Mouse (Mus musculus): ENCODE data around the gene Cdc123.
"Not testable (repeated sequence)": the region's sequence is repeated elsewhere in the genome, so short reads cannot be mapped to it uniquely, and the experiment has no call there.

Gene Cdc123

DNA sequence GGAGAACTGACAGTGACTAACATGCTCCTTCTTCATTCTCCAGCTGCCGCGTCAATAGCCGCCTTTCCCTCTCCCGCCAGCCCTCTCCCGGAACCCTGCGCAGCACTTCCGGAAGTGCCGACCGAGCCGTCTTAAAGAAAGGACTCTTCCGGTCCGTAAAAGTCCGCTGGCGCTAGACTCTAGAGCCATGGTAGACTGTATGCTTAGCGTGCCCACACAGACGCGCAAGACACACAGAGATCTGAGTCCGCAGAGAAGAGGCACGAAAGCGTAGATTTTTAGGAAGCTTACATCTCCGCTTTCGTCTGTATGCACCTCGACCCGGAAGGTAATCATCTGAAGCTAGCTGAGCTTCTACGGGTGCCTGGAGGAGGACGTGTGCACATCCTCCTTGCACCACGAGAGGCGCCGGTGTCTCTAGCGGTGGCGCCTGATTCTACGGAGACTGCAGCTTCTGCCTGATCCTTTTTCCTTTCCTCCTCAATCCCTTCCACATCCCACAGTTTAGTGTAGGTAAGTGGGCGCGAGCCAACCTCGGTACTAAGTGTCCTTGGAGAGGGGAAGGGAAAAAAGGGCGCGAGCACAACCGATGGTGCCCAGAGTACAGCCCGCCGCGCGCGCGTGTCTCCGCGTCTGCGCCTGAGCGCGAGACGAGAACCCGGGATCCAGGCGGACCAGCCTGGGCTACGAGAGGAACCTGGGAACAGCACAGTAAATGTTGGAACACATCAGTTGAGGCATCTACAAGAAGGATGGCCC, at the start of gene Cdc123, which contains the start of gene Nudt5:
TSS of gene Cdc123 (minus strand) at position 292 of the 759 bp plus-strand sequence.
TSS of gene Nudt5 (plus strand) at position 147 of the 759 bp plus-strand sequence.
- peak; percentile 89 to 91 for DNase-seq

DNA sequence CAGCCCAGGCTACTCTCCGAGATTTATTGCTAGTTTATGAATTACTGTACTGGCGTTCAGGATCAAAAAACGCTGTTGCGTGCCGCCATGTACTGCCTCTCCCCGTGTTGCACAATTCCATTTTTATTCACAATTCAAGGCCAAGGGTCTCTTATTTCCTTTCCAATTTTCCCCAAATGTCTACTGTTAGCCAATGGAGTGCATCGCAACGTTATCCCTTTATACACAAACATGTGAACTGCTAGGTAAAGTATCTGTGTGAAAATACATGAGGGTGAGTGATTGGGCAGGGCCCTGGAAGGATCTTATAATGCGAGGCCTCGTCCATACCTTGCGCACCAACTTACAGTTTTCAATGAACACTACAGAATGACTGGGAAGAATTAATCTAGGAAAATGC, 49.3 kb upstream of the Cdc123 start:
- DNase-seq, result peak in 1 of 2 experiments; percentile 4

DNA sequence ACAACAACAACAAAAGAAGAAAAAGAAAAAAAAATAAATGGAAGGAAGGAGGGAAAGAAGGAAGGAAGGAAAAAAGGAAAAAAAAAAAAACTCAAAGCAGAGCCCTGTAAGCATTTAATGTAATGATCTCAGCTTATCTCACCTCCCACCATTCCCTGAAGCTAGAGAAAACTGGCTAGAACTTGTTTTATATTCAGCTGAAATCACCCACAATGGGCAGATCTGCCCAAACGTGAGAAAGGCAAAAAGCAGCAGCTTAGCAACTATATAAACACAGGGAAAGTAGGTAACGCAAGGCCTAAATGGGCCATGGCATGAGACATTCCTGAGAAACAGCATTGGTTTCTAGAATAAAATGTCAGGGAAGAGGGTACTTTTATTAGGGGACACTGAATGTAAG, 44.4 kb upstream of the Cdc123 start:
- no peak for DNase-seq

DNA sequence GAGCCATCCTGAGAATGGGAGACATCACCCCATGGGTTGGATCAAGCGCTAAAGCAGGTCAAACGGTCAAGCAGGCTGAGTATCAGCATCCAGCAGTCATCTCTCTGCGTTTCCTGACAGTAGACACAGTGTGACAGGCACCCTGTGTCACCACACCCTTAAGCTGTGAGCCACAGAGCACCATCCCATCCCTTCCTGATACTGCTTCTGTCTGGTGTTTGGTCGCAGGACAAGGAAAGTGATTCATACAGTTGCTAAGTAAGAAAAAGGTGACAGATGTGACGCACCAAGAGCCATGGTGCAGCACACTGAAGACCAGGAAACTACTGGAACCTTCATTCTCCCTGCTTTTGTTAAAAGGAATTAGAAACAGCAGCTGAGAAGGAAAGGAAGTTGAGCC, 43.9 kb upstream of the Cdc123 start:
- no peak for DNase-seq

DNA sequence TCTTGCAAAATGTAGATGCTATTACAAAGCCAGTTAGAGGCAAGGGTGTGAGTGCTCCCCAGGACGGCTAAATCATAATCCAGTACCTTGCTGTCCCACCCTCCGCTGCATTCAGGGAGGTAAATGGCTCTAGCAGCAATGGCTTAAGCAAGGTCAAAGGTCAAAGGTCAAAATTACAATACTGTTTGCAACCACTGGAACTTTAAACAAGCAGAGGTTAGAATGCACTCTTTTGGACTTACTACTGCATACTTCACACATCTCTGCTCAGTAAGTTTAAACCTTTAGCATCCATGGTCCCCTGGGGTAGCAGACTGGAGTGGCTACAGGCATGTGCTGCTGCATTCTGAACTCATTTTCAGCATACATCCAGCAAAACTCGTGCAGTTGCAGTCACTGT, 32.5 kb upstream of the Cdc123 start:
- no peak for DNase-seq

DNA sequence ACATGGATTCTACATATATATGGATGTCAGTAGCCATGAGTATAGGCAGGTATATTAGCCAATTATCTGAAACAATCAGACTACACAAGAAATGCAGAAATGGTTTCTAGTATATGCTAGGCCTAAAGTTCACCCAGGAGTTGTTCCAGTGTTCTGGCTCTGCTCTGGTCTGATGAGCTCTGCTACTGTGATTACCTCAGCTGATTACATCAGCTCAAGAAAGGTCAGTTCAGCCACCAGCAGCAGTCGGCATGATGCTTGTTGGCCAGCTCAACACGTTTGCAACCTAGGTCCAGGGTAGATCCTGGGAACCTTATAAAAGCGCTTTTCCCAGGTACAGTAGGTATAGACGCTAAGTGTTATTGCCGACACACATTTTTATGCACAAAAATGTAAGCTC, 24.8 kb upstream of the Cdc123 start:
- no peak for DNase-seq

DNA sequence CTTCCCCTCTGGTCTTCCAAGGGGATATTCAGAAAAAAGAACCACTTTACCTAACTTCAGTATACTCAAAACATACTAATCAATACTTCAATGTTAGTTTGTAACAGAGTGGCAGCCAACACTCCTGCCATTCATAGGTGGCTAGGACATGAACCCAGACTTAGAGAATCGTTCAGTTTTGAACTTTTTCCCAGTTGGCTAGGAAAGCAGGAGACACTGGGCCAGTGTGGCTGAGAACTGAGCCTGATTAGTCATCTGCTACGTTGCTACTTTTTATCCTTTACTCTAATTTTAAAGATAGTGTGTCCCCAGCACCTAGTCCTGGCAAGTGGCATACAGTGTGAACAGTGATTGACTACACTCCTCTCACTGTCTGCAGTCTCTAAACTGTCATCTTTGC, 22.7 kb upstream of the Cdc123 start:
- DNase-seq, result no peak

DNA sequence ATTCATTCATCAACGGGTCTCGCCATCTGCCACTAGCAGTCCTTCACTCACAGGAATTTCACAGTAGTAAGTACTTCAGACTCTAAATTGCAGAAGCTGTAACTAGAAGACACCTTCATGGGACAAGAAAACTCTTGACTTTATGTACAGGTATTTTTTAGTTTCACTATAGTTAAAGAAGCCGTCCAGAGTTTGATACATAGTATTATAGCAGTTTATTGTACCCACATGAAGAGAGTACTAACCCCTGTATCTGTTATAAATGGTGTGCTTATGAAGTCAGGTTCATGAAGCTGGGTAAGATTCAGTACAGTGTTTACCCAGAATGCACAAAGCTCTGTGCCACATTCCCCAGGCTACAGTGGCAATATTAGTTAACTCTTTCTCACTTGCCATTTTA, 17.9 kb upstream of the Cdc123 start, which contains the start of gene Gm13199:
TSS of gene Gm13199 (minus strand) at position 101 of the 400 bp plus-strand sequence.
- DNase-seq, result no peak

DNA sequence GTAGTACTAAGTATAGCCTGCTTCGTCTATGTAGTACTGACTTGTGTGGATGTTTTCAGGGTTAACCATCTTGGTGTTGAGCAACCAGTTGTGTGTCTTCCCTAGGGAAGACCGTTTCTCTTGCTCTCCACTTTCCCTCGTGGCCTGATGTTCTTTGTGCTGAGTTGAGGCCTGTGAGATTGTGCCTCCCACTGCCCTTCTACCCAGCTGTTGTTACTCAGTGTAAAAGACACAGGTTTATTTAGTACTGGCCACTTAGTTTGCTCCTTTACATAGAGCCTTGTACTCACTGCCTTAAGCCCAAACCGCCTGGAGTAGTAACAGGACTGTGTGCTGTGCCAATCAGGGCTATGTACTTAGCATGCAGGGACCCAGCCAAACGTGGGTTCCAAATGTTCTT, 6.9 kb upstream of the Cdc123 start:
- DNase-seq, result no peak

DNA sequence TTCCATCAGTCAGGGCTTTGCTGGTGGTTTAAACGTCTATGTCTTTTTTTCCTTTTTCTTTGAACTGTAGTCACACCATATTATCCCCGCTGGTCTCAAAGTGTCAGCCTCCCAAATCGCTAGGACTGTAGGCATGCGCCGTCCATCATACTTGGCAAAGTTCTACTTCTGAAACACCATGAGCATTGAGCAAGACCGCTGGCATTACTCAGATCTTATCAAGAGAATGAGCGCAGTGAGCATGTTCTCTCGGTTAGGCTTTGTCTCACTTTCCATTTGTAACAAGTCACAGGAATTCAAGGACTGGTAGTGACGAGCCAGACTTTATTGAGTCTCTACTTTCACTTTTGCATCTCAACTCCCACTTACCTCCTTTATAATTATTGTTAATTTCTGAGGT, 6.2 kb upstream of the Cdc123 start:
- DNase-seq, result peak in 1 of 2 experiments; percentile 20

DNA sequence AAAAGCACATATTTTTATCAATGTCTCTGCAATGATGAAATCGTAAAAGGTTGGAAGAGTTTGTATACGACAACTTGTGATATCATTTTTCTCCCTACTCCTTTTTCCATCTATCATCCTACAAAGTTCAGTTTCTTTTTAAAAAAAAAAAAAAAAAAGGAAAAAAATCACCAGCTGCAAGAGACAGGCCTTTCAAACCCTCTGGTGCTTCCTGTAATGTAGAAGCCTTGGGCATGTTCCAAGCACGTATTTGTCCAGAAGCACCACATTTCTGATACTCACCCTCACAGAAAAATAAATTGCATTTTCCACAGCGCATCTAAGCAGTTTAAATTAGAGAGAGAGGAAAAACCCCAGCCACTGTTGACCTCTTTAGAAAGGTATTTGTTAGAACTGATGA, 862 bp upstream of the Cdc123 start:
- no peak for DNase-seq

DNA sequence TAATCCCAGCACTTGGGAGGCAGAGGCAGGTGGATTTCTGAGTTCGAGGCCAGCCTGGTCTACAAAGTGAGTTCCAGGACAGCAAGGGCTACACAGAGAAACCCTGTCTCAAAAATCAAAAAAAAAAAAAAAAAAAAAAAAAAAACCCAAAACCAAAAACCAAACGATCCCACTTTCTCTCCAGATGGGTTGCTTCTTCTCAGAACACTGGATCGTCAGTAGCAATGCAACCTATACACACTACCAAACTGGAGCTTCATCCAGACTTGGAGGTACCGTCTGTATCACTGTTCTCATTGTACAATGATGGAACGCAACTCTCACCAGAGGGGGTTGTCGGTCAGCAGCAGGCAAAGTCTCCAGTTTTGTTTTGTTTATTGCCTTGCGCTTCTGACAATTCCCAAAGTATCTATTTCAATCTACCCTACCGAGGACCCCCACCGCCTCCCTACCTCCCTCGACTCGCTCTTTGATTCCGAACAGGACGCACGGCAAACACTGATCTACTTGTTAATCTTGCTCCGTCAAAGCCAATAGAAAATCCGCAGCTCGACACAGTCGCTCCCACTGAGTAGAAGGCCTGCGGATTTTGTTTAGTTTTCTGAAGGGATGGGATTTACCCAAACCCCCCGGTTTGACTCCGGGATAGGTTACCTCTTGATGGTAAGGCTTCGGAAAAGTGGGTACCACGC, 637 bp downstream of the Cdc123 start:
- DNase-seq, result no peak

DNA sequence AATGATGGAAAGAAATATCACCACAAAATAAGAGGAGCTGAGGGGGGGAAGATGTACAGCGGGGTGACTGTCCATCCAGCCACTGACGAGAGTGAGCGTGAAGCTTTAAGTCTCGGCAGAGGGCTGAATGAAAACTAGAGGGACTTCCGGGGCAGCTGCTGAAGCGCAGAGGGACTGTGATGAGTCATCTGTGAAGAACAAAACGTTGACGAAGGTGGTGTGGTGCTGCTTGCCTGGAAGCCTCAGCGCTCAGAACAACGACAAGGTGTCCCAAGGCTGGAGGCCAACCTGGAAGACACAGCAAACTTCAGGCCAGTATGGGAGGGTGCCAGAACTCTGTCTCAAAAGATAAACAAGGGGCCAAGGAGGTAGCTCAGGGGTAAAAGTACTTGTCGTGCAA, 4.1 kb downstream of the Cdc123 start:
- DNase-seq, result no peak

DNA sequence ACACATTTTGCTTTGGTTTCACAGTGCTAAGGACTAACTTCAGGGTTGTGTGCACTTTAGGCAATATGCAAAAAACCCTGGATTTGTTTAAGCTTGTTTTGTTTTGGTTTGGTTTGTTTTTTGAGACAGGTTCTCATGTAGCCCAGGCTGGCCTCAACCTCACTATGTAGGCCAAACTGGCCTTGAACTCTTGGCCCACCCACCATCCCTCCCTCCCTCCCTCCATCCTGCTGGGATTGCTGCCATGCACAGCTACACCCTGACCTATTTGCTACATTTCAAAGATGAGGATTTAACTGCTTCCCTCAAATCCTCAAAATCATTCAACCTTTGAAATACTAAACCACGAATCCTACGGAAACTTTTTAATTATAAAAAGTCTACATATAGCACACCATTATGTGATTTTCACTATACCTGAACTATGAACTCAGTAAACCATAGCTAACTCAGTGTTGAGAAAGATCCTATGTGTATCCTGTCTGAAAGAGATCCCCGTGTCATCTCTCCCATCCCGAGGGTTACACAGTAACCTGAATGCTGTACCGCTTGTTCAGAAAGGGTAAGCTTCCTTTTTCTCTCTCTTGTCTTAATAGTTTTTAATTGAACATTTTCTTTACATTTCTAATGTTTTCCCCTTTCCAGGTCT, 19.6 kb downstream of the Cdc123 start:
- DNase-seq, result no peak

DNA sequence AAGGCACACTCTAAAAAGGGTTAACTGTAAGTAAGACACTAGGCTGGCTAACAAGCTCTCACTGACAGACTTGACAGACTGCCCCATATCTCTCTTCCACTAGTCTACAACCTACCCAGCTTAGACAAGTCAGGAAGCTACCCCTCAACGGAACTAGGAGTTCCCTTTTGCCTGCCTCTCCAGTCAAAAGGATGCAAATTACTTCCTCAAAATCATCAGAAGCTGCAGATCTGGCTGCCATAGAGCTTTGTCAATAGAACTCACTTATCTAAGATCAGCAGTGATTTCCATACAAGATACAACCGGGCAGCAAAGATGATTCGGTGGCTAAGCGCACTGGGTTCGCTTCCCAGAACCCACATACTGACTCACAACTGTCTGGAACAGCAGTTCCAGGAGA, 20.3 kb downstream of the Cdc123 start:
- DNase-seq, result no peak

DNA sequence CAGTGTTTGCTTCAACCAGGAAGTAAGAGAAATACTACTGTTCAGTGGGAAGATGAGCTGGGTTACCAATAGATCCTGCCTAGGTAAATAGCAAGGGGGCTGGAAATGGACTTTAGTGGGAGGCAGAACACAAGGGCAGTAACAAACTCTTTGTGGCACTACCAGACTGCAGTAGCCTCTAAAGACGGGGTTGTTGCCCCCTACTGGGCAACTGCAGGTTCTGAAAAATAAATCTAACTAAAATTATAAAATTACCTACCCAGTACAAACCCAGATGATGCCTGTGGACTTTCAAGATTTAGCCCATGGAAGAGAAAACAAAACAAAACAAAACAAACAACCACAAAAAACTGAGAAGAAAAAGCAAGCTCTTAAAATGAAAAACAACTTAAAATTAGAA, 20.8 kb downstream of the Cdc123 start:
- DNase-seq, result no peak

DNA sequence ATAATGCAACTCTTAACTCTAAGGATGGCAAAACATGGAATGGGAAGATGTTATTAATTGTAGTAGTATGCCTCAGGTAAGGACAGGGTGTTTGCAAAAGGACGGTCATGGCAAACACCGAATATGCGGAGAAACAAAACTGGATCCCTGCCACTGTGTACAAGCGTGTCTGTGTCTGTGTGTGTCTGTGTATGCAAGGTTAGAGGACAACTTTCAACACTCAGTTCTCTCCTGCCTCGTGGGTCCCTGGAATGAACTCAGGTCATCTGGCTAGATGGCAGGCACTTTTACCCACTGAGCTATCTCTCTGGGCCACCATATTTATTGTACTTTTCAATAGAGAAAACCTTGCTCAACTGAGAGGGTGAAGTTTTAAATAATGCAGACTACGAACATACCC, 22.5 kb downstream of the Cdc123 start:
- no peak for DNase-seq

DNA sequence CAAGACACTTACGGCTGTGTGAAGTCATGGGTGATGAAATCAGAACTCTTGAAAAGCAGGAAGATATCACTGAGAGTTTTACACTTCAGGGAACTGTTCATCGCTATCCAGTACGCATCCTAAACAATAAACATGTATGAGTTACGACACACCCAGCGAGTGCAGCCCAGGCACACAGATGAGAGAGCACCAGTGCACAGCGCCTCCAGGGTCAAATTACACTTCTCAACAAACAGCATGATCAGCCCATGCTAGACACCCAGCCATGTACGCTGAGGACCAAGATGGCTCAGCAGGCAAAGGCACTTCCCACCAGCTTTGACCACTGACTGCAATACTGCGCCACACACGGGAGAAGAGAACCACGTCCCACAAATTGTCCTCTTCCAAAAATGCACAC, 23.7 kb downstream of the Cdc123 start:
- no peak for DNase-seq

DNA sequence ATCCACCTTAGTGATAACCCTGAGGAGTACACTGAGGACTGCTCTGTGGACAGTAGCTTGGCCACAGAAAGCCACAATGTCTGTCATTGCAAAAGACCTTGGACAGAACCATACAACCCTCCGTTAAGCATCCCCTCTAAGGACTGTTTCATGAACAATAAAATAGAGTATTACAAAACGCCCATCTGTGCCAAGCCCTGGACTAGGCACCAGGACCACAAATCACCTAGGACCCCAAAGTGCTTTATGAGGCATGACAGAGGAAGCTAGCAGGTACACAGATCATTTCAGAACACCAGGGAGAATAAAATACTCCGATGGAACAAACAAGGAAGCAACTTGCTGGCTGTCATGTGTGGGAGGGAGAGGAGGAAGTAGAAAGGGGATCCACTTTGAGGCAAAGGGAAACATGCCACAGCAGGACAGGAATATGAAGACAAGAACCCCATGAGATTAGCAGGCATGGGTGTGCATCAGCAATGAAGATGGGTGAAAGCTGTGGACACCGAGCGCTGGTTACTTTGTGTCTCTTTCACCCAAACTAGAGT, 33.7 kb downstream of the Cdc123 start:
- no peak for DNase-seq

DNA sequence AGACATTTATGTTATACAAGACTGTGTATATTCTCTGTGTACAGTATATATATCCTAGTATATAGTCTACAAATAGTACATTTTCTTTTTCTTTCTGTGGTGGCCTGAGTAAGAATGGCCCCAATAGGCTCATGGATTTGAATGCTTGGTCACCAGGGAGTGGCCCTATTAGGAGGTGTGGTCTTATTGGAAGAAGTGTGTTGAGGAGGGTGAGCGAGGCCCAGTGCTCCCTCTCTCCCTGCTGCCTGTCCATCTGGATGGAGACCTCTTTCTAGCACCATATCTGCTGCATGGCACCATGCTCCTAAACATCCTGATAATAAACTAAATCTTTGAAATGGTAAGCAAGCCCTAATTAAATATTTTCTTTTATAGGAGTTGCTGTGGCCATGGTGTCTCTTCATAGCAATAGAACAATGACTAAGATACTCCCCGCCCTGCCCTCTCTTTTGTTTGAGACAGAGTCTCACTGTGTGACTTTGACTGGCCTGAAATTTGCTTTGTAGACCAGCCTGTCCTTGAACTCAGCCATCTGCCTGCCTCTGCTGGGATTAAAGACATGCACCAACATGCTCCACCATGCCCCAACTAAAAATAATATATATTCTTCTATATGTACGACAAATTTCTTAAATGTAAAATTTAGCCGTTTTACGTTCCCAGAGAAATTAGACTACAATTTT, 34.8 kb downstream of the Cdc123 start:
- DNase-seq, result no peak

DNA sequence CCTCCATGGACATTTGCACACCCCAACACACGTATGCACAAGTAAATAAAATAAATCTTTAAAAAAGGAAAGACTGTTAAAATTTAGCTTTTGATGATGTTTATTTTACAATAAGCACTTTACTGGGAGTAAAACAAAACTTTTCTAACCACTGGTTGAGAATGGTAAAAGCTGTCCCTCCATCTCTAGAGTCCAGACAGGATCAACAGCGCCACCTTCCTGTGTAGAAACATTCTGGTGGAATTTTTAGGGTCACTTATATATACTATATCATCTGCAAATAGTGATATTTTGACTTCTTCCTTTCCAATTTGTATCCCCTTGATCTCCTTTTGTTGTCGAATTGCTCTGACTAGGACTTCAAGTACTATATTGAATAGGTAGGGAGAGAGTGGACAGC, 38.8 kb downstream of the Cdc123 start:
- not testable (repeated sequence) for DNase-seq

DNA sequence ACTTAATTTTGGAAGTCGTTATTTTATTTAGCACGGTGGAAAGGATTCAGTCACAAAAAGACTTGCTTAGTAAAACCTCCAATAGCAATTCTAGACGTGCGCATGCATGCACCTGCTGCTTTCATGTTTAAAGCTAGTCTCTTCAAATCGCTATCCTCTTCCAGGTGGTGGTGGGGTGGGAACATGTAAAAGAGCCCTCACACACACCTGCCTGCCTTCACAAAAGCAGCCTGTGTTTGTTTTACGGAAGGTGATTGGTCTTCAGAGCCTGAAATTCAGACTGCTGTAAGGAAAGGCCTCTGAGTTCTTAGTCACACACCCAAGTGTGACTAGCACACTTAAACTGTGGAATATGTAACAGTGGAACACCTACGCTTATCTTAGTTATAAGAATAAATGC, 39.7 kb downstream of the Cdc123 start:
- DNase-seq, result no peak

DNA sequence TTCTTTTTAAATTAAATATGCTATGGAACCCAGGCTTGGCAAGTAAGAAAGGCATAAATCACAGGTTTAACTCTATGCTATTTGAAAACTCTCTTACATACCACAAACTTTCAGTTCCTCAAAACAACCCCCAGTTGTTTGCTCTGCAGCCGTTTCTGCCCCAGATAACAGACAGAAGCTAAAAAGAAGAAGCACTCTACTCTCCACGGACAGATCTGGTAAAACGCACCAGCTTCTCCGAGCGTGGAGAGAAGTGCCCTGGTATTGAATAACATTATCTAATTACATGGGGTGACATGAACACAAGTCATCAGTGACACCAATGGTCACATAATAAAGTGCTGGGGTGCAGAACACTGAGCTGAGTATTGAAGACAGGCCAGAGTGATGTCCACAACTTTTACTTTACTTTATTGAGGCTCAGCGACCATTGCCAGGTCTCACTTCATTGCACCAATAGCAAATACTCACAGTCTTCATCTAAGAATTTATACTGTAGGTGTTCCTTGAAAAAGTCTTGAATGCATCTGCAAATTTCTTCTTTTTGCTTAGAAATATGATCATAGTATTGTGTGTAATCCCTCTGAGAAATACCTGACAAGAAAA, 40.4 kb downstream of the Cdc123 start:
- no peak for DNase-seq
